Mouse (Mus musculus) c-Kit-positive CD71-positive TER-119-positive erythroid progenitor cells, embryonic 14.5 days (primary cell): ENCODE measurements at regions not wholly inside any gene's neighbourhood (a gene's known extent, or its start where the extent isn't known, plus 50 kb on each side); places are given as distances from the start of the nearest gene placed in this dataset.

Source experiments
- DNase-seq: peaks from one replicate; pipeline ENCODE4 v3.0.0-alpha.2; 2013; ENCODE audit warnings: low spot score

DNA sequence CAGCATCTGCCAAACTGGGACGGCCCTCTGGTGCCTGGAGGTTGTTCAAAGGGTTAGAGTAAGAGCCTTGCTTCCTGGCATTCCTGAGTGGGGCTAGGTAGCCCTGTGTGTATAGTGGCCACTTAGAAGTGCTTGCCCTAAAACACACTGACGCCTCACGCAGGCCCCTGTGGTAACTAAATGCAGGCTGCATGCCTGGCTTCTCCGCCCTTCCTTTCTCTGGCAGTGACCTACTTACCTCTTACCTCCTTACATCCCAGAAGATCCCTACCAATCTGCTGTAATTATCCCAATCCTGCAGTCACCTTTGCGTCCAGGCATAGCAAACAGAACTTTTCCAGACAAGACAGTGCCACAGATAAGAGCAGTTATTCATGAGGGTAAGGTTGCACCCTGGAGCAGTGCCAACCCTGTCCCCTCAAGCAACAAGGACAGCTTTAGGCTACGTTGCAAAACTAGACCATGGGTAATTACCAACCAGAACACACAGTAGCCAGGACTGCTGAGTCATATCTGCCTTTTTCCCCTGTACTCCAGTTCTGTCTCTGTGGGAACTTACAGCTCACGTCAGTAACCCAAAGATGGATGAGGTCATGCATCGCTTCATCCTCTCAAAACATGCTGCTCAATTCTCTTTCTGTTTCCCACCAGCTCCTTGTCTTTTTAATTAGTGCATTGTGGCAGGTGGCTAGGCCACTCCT lies 237.6 kb upstream of the Stt3b start:
- no peak for DNase-seq

- DNase-seq: no peak
These were observed 238.6 kb upstream of the Stt3b start for GRCm38 (mm10) chr9:115548722-115549349.

- no peak for DNase-seq
These were observed 240.9 kb upstream of the Stt3b start for GRCm38 (mm10) chr9:115551080-115551479.

DNA sequence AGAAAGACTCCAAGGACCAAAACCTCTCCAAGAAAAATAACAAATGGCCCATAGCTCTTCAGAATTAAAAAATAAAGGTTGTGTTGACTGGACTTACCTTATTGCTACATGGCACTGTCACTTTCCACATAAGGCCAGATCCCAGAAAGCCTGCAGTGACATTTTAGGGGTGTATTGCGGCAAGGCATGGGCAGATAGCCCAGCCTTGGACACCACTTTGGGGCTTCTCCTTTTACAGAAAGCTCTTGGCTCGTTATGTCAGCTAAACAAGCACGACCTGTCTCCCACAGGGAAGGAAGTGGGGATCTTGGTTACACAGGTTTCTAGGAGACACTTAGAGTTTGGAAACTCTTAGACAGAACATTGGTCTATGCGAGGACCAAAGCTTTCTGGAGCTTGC lies 241.3 kb upstream of the Stt3b start:
- no peak for DNase-seq

DNA sequence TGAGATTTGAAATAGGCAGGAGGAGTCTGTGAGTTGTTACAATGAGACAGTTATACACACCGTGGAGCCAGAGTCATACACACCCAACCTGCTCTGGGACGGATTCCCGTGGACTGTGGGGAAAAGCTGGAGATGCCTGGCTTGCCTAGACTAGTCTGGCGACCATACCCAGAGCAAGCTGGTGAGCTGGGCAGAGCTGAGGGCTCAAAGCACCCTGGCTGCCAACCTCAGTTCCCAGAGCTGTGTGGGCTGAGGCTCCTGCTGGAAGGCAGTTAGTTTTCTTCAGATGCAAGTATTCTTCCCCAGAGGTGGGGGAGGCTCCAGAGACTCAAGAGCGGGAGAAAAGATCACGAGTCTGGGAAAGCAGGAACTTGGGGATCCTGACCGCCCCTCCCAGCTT lies 247.9 kb upstream of the Stt3b start:
- no peak for DNase-seq

- DNase-seq: no peak
These were observed 249.3 kb upstream of the Stt3b start for GRCm38 (mm10) chr9:115559521-115559920.

DNA sequence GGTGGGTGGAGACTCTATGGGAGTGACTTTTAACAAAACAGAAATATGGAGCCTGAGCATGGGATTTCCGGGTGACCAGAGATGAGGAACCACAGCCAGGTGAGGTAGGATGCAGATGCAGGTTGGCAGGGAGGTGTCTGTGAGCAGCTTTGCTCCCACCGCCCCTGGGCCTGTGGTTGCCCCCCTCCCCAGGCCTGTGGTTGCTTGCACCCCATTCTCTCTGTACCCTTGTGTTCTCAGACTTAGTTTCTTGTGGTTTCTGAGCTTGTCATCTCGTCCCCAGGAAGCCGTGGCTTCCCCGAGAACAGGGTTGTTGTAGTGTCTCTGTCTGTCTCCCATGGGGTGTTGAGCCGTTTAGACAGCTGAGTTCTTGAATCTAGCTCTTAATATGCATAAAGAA lies 251.0 kb upstream of the Stt3b start:
- no peak for DNase-seq

GRCm38 (mm10) chr9:115562783-115563182 lies 252.6 kb upstream of the Stt3b start:
- no peak for DNase-seq

DNA sequence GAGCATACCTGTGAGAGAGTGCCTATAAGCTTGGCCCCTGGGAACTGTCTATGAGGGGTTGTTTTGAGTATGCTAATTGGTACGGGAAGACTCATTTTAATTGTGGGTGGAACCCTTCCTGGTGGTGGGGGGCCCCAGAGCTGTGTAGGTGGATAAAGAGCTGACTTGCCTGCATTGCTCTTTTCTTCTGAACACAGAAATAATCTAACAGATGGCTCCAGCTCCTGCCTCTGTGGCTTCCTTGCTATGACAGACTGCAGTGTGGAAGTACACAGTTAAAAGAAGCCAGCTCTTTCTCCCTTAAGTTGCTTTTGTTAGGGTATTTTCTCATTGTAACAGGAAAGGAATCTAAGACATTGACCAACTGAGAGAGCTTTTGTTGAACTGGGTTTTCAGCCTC lies 254.1 kb upstream of the Stt3b start:
- DNase-seq: no peak

DNA sequence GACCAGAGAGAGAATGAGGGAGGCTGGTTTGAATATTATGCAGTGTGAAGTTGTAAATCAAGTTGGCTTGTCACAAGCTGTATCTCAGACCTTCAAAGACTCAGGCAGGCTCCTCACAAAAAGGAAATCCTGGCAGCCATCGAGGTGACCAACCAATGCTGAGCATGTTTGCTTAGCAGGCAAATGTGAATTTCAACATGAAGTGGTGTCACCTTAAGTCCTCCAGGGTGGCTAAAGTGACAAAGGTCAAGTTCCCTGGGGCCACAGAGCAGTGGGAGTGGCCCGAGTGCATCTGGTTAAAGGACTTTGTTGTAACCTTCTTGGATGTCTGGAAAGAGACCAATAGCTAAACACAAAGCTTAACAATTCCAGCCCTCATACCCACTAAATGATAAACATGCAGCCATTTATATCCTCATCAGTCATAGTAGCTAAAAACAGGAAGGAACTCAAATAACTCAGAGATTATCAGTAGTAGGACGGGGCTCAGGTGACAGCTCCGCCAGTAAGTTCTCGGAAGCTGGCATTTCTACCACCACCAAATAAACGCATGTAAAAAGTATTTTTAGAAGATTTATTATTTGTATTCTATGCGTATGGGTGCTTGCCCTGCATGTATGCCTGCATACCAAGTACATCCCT lies 258.6 kb upstream of the Stt3b start:
- DNase-seq: no peak

DNA sequence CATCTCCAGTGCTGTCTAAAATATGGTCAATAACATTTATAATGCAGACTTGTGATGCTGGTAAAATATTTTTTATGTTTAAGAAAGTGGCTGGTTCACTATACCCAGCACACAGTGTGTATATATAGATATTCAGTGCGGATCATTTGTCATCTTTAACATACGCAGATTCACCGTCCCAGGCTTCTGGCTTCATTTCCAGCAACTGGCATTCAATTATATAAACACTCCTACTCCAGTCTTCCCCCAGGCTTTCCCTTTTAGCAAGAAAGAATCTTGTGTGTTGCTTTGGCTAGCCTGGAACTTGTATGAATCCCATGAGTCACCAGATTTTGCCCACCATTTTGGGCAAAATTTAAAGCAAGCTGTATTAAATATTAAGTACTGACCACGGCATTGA lies 260.8 kb upstream of the Stt3b start:
- no peak for DNase-seq

DNA sequence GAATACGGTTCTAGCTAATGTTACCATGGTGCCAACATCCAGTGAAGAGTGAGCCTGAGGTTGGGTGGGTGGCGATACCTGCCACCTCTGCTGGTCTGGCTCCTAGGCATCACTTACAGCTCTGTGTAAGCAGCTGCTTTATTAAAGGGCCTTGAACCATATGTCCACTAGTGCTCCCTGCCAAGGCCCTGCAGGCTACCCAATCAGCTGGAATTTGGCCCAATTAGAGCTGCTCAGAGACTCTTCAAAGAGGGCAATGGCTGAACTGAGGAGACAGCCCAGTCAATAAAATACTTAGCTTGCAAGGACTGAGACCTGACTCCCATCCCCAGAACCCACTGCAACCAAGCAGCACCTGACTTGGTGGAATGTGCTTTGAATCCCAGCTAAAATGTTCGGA lies 270.9 kb upstream of the Stt3b start:
- no peak for DNase-seq

DNA sequence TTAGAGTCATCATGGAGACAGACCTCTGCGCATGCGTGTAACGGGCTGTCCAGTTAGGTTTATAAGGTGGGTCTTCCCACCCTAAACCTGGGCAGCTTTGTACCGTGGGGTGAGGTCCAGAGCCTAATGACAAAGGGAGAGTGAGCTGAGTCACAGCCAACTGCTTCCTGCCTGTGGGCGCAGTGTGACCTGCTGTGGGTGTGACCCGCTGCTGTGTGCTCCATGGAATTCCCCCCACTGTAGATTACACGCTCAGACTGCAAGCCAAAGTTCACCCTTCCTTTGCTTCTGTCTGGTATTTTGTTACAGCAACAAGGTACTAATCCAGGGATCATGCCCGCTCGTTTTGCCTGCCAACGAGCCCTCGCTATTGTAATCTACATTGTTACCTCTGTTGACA lies 273.3 kb upstream of the Stt3b start:
- DNase-seq: no peak

DNA sequence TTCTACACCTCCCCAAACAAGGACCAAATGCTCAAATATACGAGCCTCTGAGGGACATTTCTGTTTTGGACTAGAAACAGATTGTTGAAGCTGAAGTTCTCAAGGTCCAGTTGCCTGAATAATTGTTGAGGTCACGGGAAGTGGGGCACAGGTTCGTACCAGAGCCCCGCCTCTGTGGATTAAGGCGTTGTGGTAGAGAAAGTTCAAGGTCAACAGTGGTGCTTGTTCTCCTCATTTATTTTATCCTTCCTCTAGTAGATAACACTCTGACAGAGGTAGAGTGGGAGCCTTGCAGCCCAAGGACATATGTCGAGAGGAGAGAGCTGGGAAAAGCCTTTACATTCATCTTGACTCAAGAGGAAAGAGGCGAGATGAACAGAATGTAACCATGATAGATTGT lies 274.7 kb upstream of the Stt3b start:
- no peak for DNase-seq

DNA sequence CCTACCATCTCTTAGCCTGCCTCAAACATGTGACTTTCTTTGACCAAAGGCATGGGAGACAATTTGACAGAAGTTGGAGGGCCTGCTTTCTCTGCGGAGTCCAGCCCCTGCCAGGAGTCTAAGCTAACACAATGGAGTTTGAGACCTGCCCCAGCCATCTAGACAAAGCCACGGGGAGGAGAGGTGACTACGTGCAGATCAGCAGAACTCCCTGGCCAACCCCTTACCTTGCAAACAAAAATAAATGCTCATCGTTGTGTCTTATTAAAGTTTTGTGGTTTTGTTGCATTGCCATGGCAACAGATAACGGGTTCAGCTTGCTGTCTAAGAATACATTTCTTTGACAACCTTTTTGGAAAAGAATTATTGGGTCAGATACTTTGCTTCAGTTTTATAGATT lies 282.2 kb upstream of the Stt3b start:
- DNase-seq: no peak

GRCm38 (mm10) chr9:115600228-115600627 lies 290.0 kb upstream of the Stt3b start:
- DNase-seq: no peak

- no peak for DNase-seq
These were observed 290.6 kb upstream of the Stt3b start for GRCm38 (mm10) chr9:115600826-115601225.

GRCm38 (mm10) chr9:115602772-115603171 lies 292.6 kb upstream of the Stt3b start:
- no peak for DNase-seq

DNA sequence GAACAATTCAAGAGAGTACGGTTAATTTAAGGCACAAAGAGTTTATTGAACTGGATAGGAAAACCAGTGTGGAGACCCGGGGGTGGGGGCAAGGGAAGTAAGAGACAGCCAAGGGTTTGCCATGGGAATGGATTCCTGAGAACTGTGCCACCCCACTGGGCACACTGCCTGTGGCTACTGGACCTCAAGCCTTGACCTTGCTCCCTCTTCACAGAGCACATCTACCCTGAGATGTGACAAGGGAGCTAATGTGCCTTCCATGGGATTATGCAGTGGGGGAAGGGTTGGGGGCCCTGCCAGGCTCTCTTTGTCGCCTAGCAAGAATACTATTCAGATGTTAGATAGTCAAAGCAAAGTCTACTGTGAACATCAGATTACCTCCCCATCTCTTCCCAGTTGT lies 294.2 kb upstream of the Stt3b start:
- no peak for DNase-seq

DNA sequence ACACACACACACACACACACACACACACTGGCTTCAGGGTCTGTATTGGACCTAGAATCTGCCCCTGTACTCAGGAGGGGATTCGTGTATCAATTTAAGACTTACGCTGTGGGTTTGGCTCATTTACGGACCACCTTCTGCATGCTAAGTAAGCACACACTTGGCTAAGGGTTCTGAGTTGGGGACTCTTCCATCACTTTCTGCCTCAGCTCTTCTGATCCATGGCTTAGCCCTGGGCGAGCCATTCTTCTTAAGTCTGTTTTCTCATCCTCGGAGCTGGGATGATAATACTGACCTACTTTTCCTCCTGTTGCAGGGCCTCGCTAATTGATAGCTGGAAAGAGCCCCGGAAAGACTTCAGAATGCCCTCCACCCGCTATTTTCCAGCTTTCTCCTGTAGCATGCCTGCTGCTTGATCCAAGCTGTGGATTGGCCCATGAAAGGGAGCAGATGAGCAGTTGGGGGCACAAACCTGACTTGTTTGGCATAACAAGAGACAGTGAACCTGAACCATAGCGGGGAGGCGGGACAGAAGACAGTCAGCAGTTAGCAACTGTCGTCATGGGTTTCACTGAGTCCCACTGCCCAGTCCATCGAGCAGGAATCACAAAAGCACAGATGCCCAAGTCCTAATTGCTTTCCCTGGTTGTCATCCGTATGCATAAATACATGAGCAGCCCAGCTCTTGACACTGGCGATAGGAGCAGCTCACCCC lies 294.9 kb upstream of the Stt3b start:
- no peak for DNase-seq

DNA sequence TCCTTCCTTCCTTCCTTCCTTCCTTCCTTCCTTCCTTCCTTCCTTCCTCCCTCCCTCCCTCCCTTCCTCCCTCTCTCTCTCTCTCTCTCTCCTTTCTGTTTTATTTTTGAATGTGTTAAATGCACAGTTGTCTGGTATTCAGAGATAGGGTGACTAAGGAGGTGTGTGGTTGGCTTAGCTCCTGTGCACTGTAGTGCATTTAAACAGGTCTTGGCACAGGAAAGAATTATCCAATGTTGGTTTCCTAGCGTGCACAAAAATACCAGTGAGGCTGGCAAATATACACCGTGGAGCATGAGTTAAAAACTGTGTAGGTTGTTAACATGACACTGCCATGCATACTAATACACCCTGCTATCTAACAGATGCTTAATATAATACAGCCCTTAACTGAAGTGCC lies 297.7 kb upstream of the Stt3b start:
- no peak for DNase-seq

- DNase-seq: no peak
These were observed 298.2 kb upstream of the Stt3b start for GRCm38 (mm10) chr9:115608377-115608776.

DNA sequence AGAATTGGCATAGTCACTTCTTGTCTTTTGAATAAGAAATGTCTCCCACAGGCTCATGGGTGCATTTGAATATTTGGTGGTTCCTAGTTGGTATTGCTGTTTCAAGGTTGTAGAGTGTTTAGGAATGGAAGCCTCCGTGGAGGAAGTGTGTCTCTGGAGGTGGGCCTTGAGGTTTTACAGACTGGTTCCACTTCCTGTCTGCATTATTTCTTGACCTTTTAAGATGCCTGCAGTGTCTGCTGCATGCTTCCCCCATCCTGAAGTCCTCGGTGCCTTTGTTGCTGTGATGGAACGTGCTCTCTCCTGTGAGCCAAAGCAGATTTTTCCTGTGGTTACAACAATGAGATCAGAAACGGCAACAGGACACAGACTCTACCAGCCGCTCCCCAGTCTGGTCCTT lies 299.4 kb upstream of the Gadl1 start:
- no peak for DNase-seq
